Mouse (Mus musculus) ovary, postnatal 10 days (tissue): ENCODE results near the gene Prr36.

Source experiments
- DNase-seq: peaks from one replicate; pipeline ENCODE4 v3.0.0; 2022; ENCODE audit warnings: low spot score

The Prr36 gene

GRCm38 (mm10) chr8:4201321-4201720, 15.9 kb downstream of the Prr36 start:
- DNase-seq: no peak

GRCm38 (mm10) chr8:4193588-4193894, 23.7 kb downstream of the Prr36 start:
- DNase-seq: no peak

- peak; percentile 72 for DNase-seq
These were observed 24.3 kb downstream of the Prr36 start for GRCm38 (mm10) chr8:4192807-4193587.

- no peak for DNase-seq
These were observed 25.0 kb downstream of the Prr36 start for GRCm38 (mm10) chr8:4192305-4192704.

- no peak for DNase-seq
These were observed 28.1 kb downstream of the Prr36 start for GRCm38 (mm10) chr8:4189031-4189722.

GRCm38 (mm10) chr8:4188605-4189004, 28.7 kb downstream of the Prr36 start:
- DNase-seq: no peak

- no peak for DNase-seq
These were observed 31.1 kb downstream of the Prr36 start for GRCm38 (mm10) chr8:4186151-4186550.

- DNase-seq: no peak
These were observed 33.9 kb downstream of the Prr36 start for GRCm38 (mm10) chr8:4183409-4183808.

- no peak for DNase-seq
These were observed 43.2 kb downstream of the Prr36 start for GRCm38 (mm10) chr8:4174018-4174417.

- DNase-seq: no peak
These were observed 44.8 kb downstream of the Prr36 start for GRCm38 (mm10) chr8:4172486-4172885.

- no peak for DNase-seq
These were observed 49.3 kb downstream of the Prr36 start for GRCm38 (mm10) chr8:4167918-4168317.

GRCm38 (mm10) chr8:4166881-4167525, 50.3 kb downstream of the Prr36 start:
- no peak for DNase-seq

- peak; percentile 97 for DNase-seq
These were observed 51.2 kb downstream of the Prr36 start, which contains the start of gene Evi5l for GRCm38 (mm10) chr8:4165852-4166751. TSS of gene Evi5l (plus strand) at chr8:4166567.

GRCm38 (mm10) chr8:4165176-4165851, 51.9 kb downstream of the Prr36 start:
- DNase-seq: no peak

GRCm38 (mm10) chr8:4162786-4163185, 54.5 kb downstream of the Prr36 start:
- DNase-seq: no peak
